Mouse (Mus musculus): ENCODE measurements around the gene Gm9376. TPM values are rescaled to one million over a fixed set of nuclear protein-coding genes. Genes with fewer than 3 reads are reported as not detected.

The Gm9376 gene
- polyA plus RNA-seq, 1 experiment from 2014 or later, result not detected

GRCm38 (mm10) chr14:118290009-118290408, 23.2 kb downstream of the Gm9376 start:
- H3K9ac ChIP-seq, result no peak overlapping the region
- no peaks in the 10 kb centered on the region for H3K36me3 ChIP-seq
- no peak overlapping the region for H3K4me2 ChIP-seq (replicated peaks)
- H3K9me3 ChIP-seq (replicated peaks), result no peaks in the 10 kb centered on the region
- no peak overlapping the region for H3K4me3 ChIP-seq
- WGBS, result 91% methylated on average over 6 of the region's 6 CpGs
- no peak overlapping the region for H3K27ac ChIP-seq
- H3K4me1 ChIP-seq, result no peaks in the 10 kb centered on the region
- no peak for ATAC-seq (ENCODE audit: low FRiP score)
- no peaks in the 10 kb centered on the region for H3K27me3 ChIP-seq

GRCm38 (mm10) chr14:118302606-118303005, 35.8 kb downstream of the Gm9376 start:
- Histone ChIP-seq H3K9ac (no peak overlapping the region), H3K4me2 (replicated peaks) (no peak overlapping the region), H3K4me1 (0 out of 2 replicates have a peak, but pooled peaks cover 4% of the 10 kb centered on the region), H3K27me3 (0 out of 2 replicates have a peak, but pooled peaks cover 5% of the 10 kb centered on the region), H3K36me3 (no peaks in the 10 kb centered on the region), H3K27ac (no peak overlapping the region), H3K9me3 (replicated peaks) (no peaks in the 10 kb centered on the region), H3K4me3 (no peak overlapping the region)
- 82% methylated on average over 14 of the region's 14 CpGs for WGBS
- no peak for ATAC-seq (ENCODE audit: low FRiP score)

- Histone ChIP-seq H3K27me3 (no peaks in the 10 kb centered on the region), H3K36me3 (no peaks in the 10 kb centered on the region), H3K27ac (no peak overlapping the region), H3K4me1 (0 out of 2 replicates have a peak, but pooled peaks cover 4% of the 10 kb centered on the region), H3K9me3 (replicated peaks) (no peaks in the 10 kb centered on the region), H3K4me3 (no peak overlapping the region), H3K9ac (no peak overlapping the region), H3K4me2 (replicated peaks) (no peak overlapping the region)
- ATAC-seq (ENCODE audit: low FRiP score), result no peak
- 75% methylated on average over 9 of the region's 9 CpGs for WGBS
Observed at GRCm38 (mm10) chr14:118304560-118304959, 37.8 kb downstream of the Gm9376 start.

- H3K36me3 ChIP-seq, result no peaks in the 10 kb centered on the region
- 0 out of 2 replicates have a peak, but pooled peaks cover 4% of the 10 kb centered on the region for H3K4me1 ChIP-seq
- H3K4me3 ChIP-seq, result no peak overlapping the region
- H3K9me3 ChIP-seq (replicated peaks), result no peaks in the 10 kb centered on the region
- 77% methylated on average over 9 of the region's 9 CpGs for WGBS
- H3K4me2 ChIP-seq (replicated peaks), result no peak overlapping the region
- H3K9ac ChIP-seq, result no peak overlapping the region
- no peak overlapping the region for H3K27ac ChIP-seq
- ATAC-seq (ENCODE audit: low FRiP score), result no peak
- no peaks in the 10 kb centered on the region; the same call in 1 of the 2 replicates for H3K27me3 ChIP-seq
Observed at GRCm38 (mm10) chr14:118305951-118306350, 39.2 kb downstream of the Gm9376 start.

- Histone ChIP-seq H3K27me3 (no peaks in the 10 kb centered on the region; the same call in 1 of the 2 replicates), H3K4me3 (no peak overlapping the region), H3K27ac (no peak overlapping the region), H3K9ac (no peak overlapping the region), H3K4me1 (0 out of 2 replicates have a peak, but pooled peaks cover 4% of the 10 kb centered on the region), H3K36me3 (no peaks in the 10 kb centered on the region), H3K9me3 (replicated peaks) (no peaks in the 10 kb centered on the region), H3K4me2 (replicated peaks) (no peak overlapping the region)
- no peak for ATAC-seq (ENCODE audit: low FRiP score)
- 84% methylated on average over 8 of the region's 8 CpGs for WGBS
Observed at GRCm38 (mm10) chr14:118307060-118307459, 40.3 kb downstream of the Gm9376 start.

- 90% methylated on average over 8 of the region's 8 CpGs for WGBS
- Histone ChIP-seq H3K27me3 (no peaks in the 10 kb centered on the region; the same call in 1 of the 2 replicates), H3K27ac (no peak overlapping the region), H3K4me2 (replicated peaks) (no peak overlapping the region), H3K4me1 (no peaks in the 10 kb centered on the region), H3K36me3 (no peaks in the 10 kb centered on the region), H3K4me3 (no peak overlapping the region), H3K9ac (no peak overlapping the region), H3K9me3 (replicated peaks) (no peaks in the 10 kb centered on the region)
- ATAC-seq (ENCODE audit: low FRiP score), result no peak
Observed at GRCm38 (mm10) chr14:118311703-118312102, 44.9 kb downstream of the Gm9376 start.

- Histone ChIP-seq H3K27me3 (peaks cover 6% of the 10 kb centered on the region), H3K27ac (no peak overlapping the region), H3K9ac (no peak overlapping the region), H3K36me3 (no peaks in the 10 kb centered on the region), H3K4me2 (replicated peaks) (no peak overlapping the region), H3K9me3 (replicated peaks) (no peaks in the 10 kb centered on the region), H3K4me1 (no peaks in the 10 kb centered on the region), H3K4me3 (no peak overlapping the region)
- WGBS, result 92% methylated on average over 10 of the region's 10 CpGs
- ATAC-seq (ENCODE audit: low FRiP score), result no peak
Observed at GRCm38 (mm10) chr14:118312664-118313063, 45.9 kb downstream of the Gm9376 start.

- H3K9me3 ChIP-seq (replicated peaks), result no peaks in the 10 kb centered on the region
- 93% methylated on average over 3 of the region's 3 CpGs for WGBS
- H3K4me3 ChIP-seq, result no peak overlapping the region
Observed at GRCm38 (mm10) chr14:118313931-118314330, 47.2 kb downstream of the Gm9376 start.

GRCm38 (mm10) chr14:118317260-118317659, 50.5 kb downstream of the Gm9376 start:
- no peaks in the 10 kb centered on the region for H3K9me3 ChIP-seq (replicated peaks)
- no peak overlapping the region for H3K9ac ChIP-seq
- no peaks in the 10 kb centered on the region for H3K36me3 ChIP-seq
- ATAC-seq (ENCODE audit: low FRiP score), result no peak
- no peak overlapping the region for H3K27ac ChIP-seq
- peaks cover 34% of the 10 kb centered on the region for H3K27me3 ChIP-seq
- no peak overlapping the region for H3K4me3 ChIP-seq
- WGBS, result 74% methylated on average over 9 of the region's 9 CpGs
- H3K4me2 ChIP-seq (replicated peaks), result no peak overlapping the region
- peaks cover 6% of the 10 kb centered on the region for H3K4me1 ChIP-seq

More at GRCm38 (mm10) chr14:118313931-118314330, 47.2 kb downstream of the Gm9376 start:
- Histone ChIP-seq H3K27me3 (peaks cover 14% of the 10 kb centered on the region), H3K4me1 (no peaks in the 10 kb centered on the region), H3K9ac (no peak overlapping the region), H3K4me2 (replicated peaks) (no peak overlapping the region), H3K36me3 (no peaks in the 10 kb centered on the region), H3K27ac (no peak overlapping the region)
- no peak for ATAC-seq (ENCODE audit: low FRiP score)

Small RNA genes lying within 50 kb of the gene (microRNA-seq; reads per million reads assigned to microRNA genes)
- gene Mir6241, result not detected

Other genes with a start within 250 kb of the Gm9376 start
- 3.8 and 6.0 TPM in 2 replicates for gene Dct, start 214.7 kb upstream of the Gm9376 start, polyA plus RNA-seq (2016; fragmentation: Nextera tagmentation; extraction: Ambion mirVana)
- gene Tgds, start 134.2 kb upstream of the Gm9376 start, polyA plus RNA-seq (2016; fragmentation: Nextera tagmentation; extraction: Ambion mirVana), result 28.7 and 31.4 TPM in 2 replicates
- gene Gpr180, start 129.8 kb upstream of the Gm9376 start, polyA plus RNA-seq (2016; fragmentation: Nextera tagmentation; extraction: Ambion mirVana), result 36.4 and 38.6 TPM in 2 replicates
- 16.2 TPM in 2 replicates for gene Sox21, start 29.9 kb upstream of the Gm9376 start, polyA plus RNA-seq (2016; fragmentation: Nextera tagmentation; extraction: Ambion mirVana)